Mouse (Mus musculus): ENCODE measurements around the gene Fgf23. TPM values are rescaled to one million over a fixed set of nuclear protein-coding genes. Genes with fewer than 3 reads are reported as not detected.

The Fgf23 gene
- total and polyA plus RNA-seq, 2 experiments from 2014 or later = 0.38 to 0.77 TPM

DNA sequence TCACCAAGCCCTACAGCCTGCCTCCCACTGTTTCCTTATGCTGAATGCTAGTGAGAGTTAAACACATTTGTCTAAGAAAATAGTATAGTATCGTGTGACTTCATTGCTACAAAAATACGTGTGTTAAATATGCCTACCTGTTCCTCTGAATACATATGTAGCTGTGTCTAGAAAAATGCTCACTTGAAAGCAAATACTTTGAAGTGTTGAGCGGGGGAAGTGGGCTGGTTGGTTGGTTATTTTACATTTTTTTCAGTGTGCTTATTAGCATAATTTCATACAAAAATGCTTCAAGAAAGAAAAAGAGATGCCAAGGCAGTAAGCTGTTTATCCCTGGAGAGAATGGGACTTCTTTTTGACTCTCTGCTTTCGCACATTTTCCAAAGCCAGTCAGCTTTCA, 12.7 kb upstream of the Fgf23 start:
- Histone ChIP-seq H3K4me1 (ENCODE audit: insufficient read depth, low read length) (no peaks in the 10 kb centered on the region), H3K4me3 (ENCODE audit: low read depth, low read length) (no peak overlapping the region), H3K4me2 (ENCODE audit: low read depth, low read length, poor library complexity, severe bottlenecking) (no peak overlapping the region), H3K27me3 (ENCODE audit: insufficient read depth, low read length) (no peaks in the 10 kb centered on the region), H3K27ac (ENCODE audit: low read depth, low read length) (no peak overlapping the region), H3K9me3 (ENCODE audit: low read length) (no peaks in the 10 kb centered on the region), H3K36me3 (ENCODE audit: insufficient read depth, low read length) (no peaks in the 10 kb centered on the region), H3K9ac (replicated peaks; ENCODE audit: low read length, poor library complexity, severe bottlenecking) (no peak overlapping the region)
- no peak for ATAC-seq (ENCODE audit: low FRiP score)
- TF ChIP-seq CTCF (IDR thresholded peaks at IDR 0.05) = no peak
- 58% methylated on average over 4 of the region's 4 CpGs for WGBS
- DNase-seq (ENCODE audit: low spot score) = no peak

DNA sequence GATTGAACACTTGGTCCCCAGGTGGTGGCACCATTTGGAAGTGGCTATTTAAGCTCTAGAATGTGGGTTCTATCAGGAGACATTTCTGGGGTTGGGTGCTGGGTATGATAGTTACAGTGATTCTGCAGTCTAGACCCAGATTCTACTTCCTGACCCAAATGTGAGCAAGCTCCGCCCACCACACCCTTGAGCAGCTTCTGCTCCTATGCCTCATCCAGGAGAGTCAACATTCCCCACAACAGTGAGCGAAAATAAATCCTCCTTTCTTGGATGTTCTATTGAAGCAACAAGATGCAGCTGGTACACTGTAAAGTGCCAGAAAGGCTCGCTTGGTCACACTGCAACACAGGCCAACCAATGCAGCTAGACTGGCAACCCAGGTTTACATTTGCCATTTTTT, 8.8 kb upstream of the Fgf23 start:
- Histone ChIP-seq H3K4me2 (ENCODE audit: low read depth, low read length, poor library complexity, severe bottlenecking) (no peak overlapping the region), H3K4me1 (ENCODE audit: insufficient read depth, low read length) (no peaks in the 10 kb centered on the region), H3K4me3 (ENCODE audit: low read depth, low read length) (no peak overlapping the region), H3K36me3 (ENCODE audit: insufficient read depth, low read length) (no peaks in the 10 kb centered on the region), H3K9ac (replicated peaks; ENCODE audit: low read length, poor library complexity, severe bottlenecking) (no peak overlapping the region), H3K9me3 (ENCODE audit: low read length) (no peaks in the 10 kb centered on the region), H3K27ac (ENCODE audit: low read depth, low read length) (no peak overlapping the region), H3K27me3 (ENCODE audit: insufficient read depth, low read length) (no peaks in the 10 kb centered on the region)
- TF ChIP-seq CTCF (IDR thresholded peaks at IDR 0.05) = no peak
- DNase-seq (ENCODE audit: low spot score) (no peak), ATAC-seq (ENCODE audit: low FRiP score) (no peak)
- WGBS = 87% methylated on average over 3 of the region's 3 CpGs

DNA sequence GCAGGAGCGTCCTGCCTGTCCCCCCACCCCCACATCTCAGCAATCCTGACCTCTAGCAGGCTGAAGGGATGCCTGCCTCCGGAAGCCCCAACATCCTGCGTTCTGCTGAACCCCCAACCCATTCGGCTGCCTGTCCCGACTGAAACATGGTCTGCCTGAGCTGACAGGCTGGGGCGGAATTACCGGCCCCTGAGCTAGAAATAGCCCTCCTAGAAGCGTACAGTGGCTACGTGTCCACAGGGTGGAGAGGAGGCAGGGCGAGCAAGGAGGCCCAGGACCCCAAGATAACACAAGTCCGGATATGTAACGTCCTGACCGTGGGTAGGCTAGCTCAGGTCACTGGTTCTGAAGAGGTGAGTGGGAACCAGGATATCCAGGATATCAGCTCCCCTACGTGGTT, 7.9 kb upstream of the Fgf23 start:
- H3K27me3 ChIP-seq (ENCODE audit: insufficient read depth, low read length) = no peaks in the 10 kb centered on the region
- H3K4me1 ChIP-seq (ENCODE audit: insufficient read depth, low read length) = no peaks in the 10 kb centered on the region
- H3K4me2 ChIP-seq (ENCODE audit: low read depth, low read length, poor library complexity, severe bottlenecking) = peak overlapping the region; percentile 22; the same call in 1 of the 2 replicates
- TF ChIP-seq CTCF (IDR thresholded peaks at IDR 0.05) = no peak
- DNase-seq (ENCODE audit: low spot score) (no peak), ATAC-seq (ENCODE audit: low FRiP score) (0 out of 2 replicates have a peak, but pooled peaks have one; percentile 49)
- no peak overlapping the region for H3K4me3 ChIP-seq (ENCODE audit: low read depth, low read length)
- no peak overlapping the region for H3K27ac ChIP-seq (ENCODE audit: low read depth, low read length)
- H3K9ac ChIP-seq (replicated peaks; ENCODE audit: low read length, poor library complexity, severe bottlenecking) = no peak overlapping the region
- WGBS = 10% methylated on average over 14 of the region's 14 CpGs
- H3K36me3 ChIP-seq (ENCODE audit: insufficient read depth, low read length) = no peaks in the 10 kb centered on the region
- no peaks in the 10 kb centered on the region for H3K9me3 ChIP-seq (ENCODE audit: low read length)

DNA sequence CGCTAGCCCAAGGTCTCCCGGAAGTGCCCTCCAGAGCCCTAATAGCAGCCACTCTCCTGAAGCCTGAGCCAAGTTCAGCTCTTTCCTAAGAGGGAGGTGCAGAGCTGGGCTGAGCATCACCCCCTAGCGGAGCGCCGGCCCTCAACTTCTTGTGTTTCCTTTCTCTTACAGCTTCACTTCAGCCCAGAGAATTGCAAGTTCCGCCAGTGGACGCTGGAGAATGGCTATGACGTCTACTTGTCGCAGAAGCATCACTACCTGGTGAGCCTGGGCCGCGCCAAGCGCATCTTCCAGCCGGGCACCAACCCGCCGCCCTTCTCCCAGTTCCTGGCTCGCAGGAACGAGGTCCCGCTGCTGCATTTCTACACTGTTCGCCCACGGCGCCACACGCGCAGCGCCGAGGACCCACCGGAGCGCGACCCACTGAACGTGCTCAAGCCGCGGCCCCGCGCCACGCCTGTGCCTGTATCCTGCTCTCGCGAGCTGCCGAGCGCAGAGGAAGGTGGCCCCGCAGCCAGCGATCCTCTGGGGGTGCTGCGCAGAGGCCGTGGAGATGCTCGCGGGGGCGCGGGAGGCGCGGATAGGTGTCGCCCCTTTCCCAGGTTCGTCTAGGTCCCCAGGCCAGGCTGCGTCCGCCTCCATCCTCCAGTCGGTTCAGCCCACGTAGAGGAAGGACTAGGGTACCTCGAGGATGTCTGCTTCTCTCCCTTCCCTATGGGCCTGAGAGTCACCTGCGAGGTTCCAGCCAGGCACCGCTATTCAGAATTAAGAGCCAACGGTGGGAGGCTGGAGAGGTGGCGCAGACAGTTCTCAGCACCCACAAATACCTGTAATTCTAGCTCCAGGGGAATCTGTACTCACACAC, 7.4 kb downstream of the Fgf23 start:
- Histone ChIP-seq H3K9ac (replicated peaks; ENCODE audit: low read length, poor library complexity, severe bottlenecking) (peak overlapping the region; percentile 85), H3K4me1 (ENCODE audit: insufficient read depth, low read length) (no peaks in the 10 kb centered on the region), H3K9me3 (ENCODE audit: low read length) (no peaks in the 10 kb centered on the region), H3K4me3 (ENCODE audit: low read depth, low read length) (peak overlapping the region; percentile 60), H3K27ac (ENCODE audit: low read depth, low read length) (peak overlapping the region; percentile 91), H3K36me3 (ENCODE audit: insufficient read depth, low read length) (no peaks in the 10 kb centered on the region), H3K4me2 (ENCODE audit: low read depth, low read length, poor library complexity, severe bottlenecking) (peak overlapping the region; percentile 86), H3K27me3 (ENCODE audit: insufficient read depth, low read length) (no peaks in the 10 kb centered on the region)
- WGBS = under 1% methylated on average over 59 of the region's 59 CpGs
- ATAC-seq (ENCODE audit: low FRiP score) = peak; percentile 91
- TF ChIP-seq CTCF (IDR thresholded peaks at IDR 0.05) = peak; percentile 81
- peak; percentile 90 for DNase-seq (ENCODE audit: low spot score)

DNA sequence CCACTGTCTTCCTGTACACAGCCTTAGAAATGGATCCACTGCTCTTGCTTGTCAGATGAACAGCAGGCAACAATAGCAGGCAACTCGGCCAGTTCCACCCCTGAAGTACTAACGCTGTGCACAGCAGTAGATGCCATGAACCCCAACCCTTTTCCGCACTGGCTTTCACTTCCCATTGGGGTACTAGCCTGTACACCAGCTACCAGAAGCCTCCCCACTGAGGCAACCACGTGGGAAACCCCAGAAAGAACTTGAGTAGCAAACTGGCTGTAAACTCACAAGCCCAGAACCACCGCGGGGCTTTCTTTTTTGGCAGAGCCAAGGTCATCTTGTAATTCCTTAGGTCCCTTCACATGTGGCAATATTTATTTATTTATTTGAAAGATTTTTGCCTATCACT, 9.1 kb downstream of the Fgf23 start:
- no peak overlapping the region for H3K27ac ChIP-seq (ENCODE audit: low read depth, low read length)
- no peak overlapping the region for H3K4me3 ChIP-seq (ENCODE audit: low read depth, low read length)
- no peak for TF ChIP-seq CTCF (IDR thresholded peaks at IDR 0.05)
- H3K9me3 ChIP-seq (ENCODE audit: low read length) = no peaks in the 10 kb centered on the region
- H3K36me3 ChIP-seq (ENCODE audit: insufficient read depth, low read length) = no peaks in the 10 kb centered on the region
- WGBS = 71% methylated on average over 6 of the region's 6 CpGs
- no peaks in the 10 kb centered on the region for H3K27me3 ChIP-seq (ENCODE audit: insufficient read depth, low read length)
- no peak overlapping the region for H3K4me2 ChIP-seq (ENCODE audit: low read depth, low read length, poor library complexity, severe bottlenecking)
- DNase-seq (ENCODE audit: low spot score) (no peak), ATAC-seq (ENCODE audit: low FRiP score) (no peak)
- H3K4me1 ChIP-seq (ENCODE audit: insufficient read depth, low read length) = no peaks in the 10 kb centered on the region
- H3K9ac ChIP-seq (replicated peaks; ENCODE audit: low read length, poor library complexity, severe bottlenecking) = no peak overlapping the region

DNA sequence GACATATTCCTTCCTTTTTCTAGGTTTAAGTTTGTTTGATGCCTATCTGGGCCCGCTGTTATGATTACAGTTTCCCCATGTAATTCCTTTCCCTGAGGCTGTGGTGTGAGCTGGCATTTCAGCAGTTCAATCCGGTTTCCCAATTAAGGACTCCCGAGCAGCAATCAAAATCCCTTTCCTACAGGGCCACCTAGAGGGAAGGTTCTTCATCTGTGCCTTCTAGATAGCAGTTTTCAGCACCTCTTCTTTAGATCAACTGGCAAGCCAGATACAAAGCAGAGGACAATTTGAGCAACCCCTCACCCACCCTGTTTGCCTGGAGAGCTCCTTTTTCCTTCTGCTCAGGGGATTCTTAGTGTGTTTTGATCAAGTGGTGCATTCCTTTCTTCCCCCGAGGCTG, 14.0 kb downstream of the Fgf23 start:
- no peak; the same call in 1 of the 2 replicates for ATAC-seq (ENCODE audit: low FRiP score)
- WGBS = 53% methylated on average over 4 of the region's 4 CpGs
- Histone ChIP-seq H3K9me3 (ENCODE audit: low read length) (no peaks in the 10 kb centered on the region), H3K9ac (replicated peaks; ENCODE audit: low read length, poor library complexity, severe bottlenecking) (no peak overlapping the region), H3K4me3 (ENCODE audit: low read depth, low read length) (no peak overlapping the region), H3K4me1 (ENCODE audit: insufficient read depth, low read length) (no peaks in the 10 kb centered on the region), H3K4me2 (ENCODE audit: low read depth, low read length, poor library complexity, severe bottlenecking) (no peak overlapping the region), H3K27ac (ENCODE audit: low read depth, low read length) (no peak overlapping the region), H3K36me3 (ENCODE audit: insufficient read depth, low read length) (peaks cover 13% of the 10 kb centered on the region), H3K27me3 (ENCODE audit: insufficient read depth, low read length) (no peaks in the 10 kb centered on the region)
- DNase-seq (ENCODE audit: low spot score) = peak; percentile 41
- peak; percentile 59 for TF ChIP-seq CTCF (IDR thresholded peaks at IDR 0.05)
